Mouse (Mus musculus): ENCODE results near the gene Pptc7.

Pptc7 gene

DNA sequence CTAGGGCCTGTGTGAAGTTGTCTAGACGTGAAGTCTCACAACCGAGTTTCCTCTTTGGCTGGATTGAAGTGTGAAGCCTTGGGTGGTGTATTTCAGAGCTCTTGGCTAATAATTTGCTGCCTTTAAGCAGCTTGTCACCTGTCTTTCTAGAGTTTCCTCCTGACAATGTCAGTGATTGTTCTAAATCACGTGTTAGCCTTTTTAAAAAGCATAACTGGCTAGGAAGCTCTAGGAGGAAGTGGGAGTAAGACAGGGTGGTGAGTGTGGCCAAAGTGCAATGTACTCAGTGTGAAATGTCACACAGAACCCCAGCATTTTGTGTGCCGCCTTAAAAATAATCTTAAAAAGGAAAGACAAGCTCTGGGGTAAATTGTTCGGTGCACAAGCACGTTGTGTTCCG is 59.6 kb downstream of the Pptc7 start:
- Histone ChIP-seq H3K4me1 (replicated peaks; ENCODE audit: low read depth, low read length) (peaks cover 20% of the 10 kb centered on the region), H3K4me3 (replicated peaks; ENCODE audit: low read length) (no peak overlapping the region), H3K36me3 (ENCODE audit: insufficient read depth, low read length) (peaks cover 46% of the 10 kb centered on the region), H3K27me3 (ENCODE audit: insufficient read depth, low read length) (no peaks in the 10 kb centered on the region), H3K9me3 (ENCODE audit: low read length) (no peaks in the 10 kb centered on the region)
- TF ChIP-seq NANOG (IDR thresholded peaks at IDR 0.05; ENCODE audit: borderline replicate concordance, low read length) = no peak

DNA sequence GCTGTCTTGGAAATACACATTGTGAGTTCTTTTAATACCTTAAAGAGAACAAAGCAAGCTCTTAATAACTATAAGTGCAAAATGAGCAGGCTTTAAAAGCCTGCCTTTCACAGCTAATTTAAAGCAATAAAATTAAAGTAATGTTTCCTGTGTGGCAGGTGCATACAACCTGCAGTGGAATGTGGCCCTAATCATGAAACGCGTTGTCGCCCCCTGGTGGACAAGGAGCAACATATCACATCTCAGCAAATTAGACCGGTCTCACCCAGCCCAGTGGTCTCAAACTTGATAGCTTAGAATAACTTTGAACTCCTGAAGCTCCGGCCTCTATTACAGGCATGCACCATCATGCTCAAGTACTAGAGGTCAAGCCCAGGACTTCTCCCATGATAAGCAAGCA is 60.1 kb downstream of the Pptc7 start:
- Histone ChIP-seq H3K36me3 (ENCODE audit: insufficient read depth, low read length) (peaks cover 42% of the 10 kb centered on the region), H3K27me3 (ENCODE audit: insufficient read depth, low read length) (no peaks in the 10 kb centered on the region), H3K4me1 (replicated peaks; ENCODE audit: low read depth, low read length) (peaks cover 20% of the 10 kb centered on the region), H3K9me3 (ENCODE audit: low read length) (no peaks in the 10 kb centered on the region), H3K4me3 (replicated peaks; ENCODE audit: low read length) (no peak overlapping the region)
- TF ChIP-seq POU5F1 (IDR thresholded peaks at IDR 0.05; ENCODE audit: borderline replicate concordance, low read length) (no peak), CTCF (conservative IDR thresholded peaks at IDR 0.05; ENCODE audit: low read length) (peak; percentile 78), NANOG (IDR thresholded peaks at IDR 0.05; ENCODE audit: borderline replicate concordance, low read length) (no peak)

DNA sequence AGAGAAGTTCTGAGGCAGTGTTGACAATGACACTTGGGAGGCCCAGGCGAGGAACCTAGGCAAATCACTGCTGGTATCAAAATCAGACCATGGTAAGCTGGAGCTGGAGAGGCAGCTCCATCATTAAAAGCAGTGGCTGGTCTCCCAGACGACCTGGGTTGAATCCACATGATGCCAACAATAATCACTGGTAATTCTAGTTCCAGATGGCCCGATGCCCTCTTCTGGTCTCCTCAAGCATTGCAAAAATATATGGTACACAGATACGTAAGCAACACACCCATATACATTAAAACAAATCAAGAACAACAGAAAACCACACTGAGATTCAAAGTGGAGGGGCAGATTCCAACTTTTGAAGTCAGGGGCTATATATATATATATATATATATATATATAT is 61.6 kb downstream of the Pptc7 start:
- H3K36me3 ChIP-seq (ENCODE audit: insufficient read depth, low read length) = peaks cover 35% of the 10 kb centered on the region
- H3K27me3 ChIP-seq (ENCODE audit: insufficient read depth, low read length) = no peaks in the 10 kb centered on the region
- TF ChIP-seq NANOG (IDR thresholded peaks at IDR 0.05; ENCODE audit: borderline replicate concordance, low read length) (no peak), CTCF (conservative IDR thresholded peaks at IDR 0.05; ENCODE audit: low read length) (0 out of 2 replicates have a peak, but pooled peaks have one; percentile 7)
- H3K4me3 ChIP-seq (replicated peaks; ENCODE audit: low read length) = no peak overlapping the region
- H3K9me3 ChIP-seq (ENCODE audit: low read length) = no peaks in the 10 kb centered on the region
- H3K4me1 ChIP-seq (replicated peaks; ENCODE audit: low read depth, low read length) = peaks cover 27% of the 10 kb centered on the region

DNA sequence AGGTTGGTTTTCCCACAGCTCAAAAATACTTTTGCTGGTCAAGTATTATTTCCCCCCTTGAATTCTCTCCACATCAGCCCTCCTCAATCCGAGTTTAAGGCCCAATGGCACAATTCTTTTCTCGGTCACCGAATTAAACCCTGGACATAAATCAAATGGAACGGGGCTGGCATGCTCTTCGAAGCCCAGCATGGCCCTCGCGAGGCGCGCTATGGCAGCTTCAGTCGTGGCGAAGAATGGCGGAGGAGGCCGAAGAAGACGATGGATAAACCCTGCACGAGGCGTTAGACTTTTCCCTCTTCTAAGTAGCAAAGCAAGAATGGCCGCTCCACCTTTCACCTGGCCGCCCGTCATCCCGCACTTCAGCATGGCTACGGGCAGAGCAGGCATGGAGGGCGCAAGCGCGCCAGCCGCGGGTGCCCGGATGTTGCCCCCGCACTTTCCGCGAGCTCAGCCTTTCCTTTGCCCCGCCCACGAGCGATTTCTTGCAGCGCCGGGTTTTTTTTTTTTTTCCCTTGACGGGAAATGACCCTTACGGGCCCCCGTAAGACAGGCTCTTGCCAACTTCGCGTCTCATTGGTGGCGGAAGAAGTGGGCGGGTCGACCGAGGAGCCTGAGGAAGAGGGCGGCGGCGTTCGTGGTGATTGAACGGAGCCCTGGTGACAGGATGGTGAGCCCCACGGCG is 69.8 kb downstream of the Pptc7 start, which contains the start of the genes Rad9b and Vps29:
TSS of gene Rad9b (minus strand) at position 427 of the 685 bp plus-strand sequence.
TSS of gene Vps29 (plus strand) at position 563 of the 685 bp plus-strand sequence.
- peak within 1 kb of the TSS; percentile 99 for H3K4me3 ChIP-seq (replicated peaks; ENCODE audit: low read length)
- no peak for TF ChIP-seq CTCF (conservative IDR thresholded peaks at IDR 0.05; ENCODE audit: low read length)
- TF ChIP-seq POU5F1 (IDR thresholded peaks at IDR 0.05; ENCODE audit: borderline replicate concordance, low read length) = no peak
- no peak for TF ChIP-seq NANOG (IDR thresholded peaks at IDR 0.05; ENCODE audit: borderline replicate concordance, low read length)
- H3K27me3 ChIP-seq (ENCODE audit: insufficient read depth, low read length) = no peaks in the 10 kb centered on the region

DNA sequence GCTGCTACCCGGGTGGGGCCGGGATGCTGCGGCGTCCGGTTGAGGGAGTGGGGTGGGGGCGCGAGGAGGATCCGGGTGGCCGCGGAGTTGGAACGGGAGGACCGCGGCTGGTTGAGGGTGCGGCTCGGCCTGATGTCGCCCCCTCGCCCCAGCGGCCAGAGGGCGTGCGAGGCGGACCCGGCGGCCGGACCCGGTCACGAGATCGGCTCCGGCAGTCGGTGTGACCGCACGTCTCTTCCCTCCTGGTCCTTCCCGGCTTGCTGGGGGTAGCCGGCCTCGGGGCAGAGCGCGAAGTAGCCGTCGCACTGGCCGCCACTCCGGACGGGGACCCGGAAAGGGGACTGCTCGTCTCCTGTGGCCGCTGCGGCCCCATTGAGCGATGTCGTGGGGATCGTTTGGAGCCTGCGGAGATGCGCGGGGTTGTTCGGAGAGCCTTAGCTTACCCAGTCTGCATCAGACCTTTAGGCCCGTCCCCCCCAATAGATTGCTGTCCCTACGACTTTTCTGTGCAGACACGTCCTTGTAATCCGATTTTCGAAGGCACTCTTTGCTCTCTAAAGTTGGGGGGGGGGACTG is 70.4 kb downstream of the Pptc7 start:
- Histone ChIP-seq H3K9me3 (ENCODE audit: low read length) (no peaks in the 10 kb centered on the region), H3K27me3 (ENCODE audit: insufficient read depth, low read length) (no peaks in the 10 kb centered on the region), H3K36me3 (ENCODE audit: insufficient read depth, low read length) (peaks cover 36% of the 10 kb centered on the region), H3K4me3 (replicated peaks; ENCODE audit: low read length) (peak overlapping the region; percentile 99), H3K4me1 (replicated peaks; ENCODE audit: low read depth, low read length) (peaks cover 25% of the 10 kb centered on the region)
- TF ChIP-seq NANOG (IDR thresholded peaks at IDR 0.05; ENCODE audit: borderline replicate concordance, low read length) (no peak), POU5F1 (IDR thresholded peaks at IDR 0.05; ENCODE audit: borderline replicate concordance, low read length) (no peak), CTCF (conservative IDR thresholded peaks at IDR 0.05; ENCODE audit: low read length) (no peak)

More for the DNA sequence above, 69.8 kb downstream of the Pptc7 start, which contains the start of the genes Rad9b and Vps29:
- H3K4me1 ChIP-seq (replicated peaks; ENCODE audit: low read depth, low read length) = peaks cover 28% of the 10 kb centered on the region
- peaks cover 36% of the 10 kb centered on the region for H3K36me3 ChIP-seq (ENCODE audit: insufficient read depth, low read length)
- no peaks in the 10 kb centered on the region for H3K9me3 ChIP-seq (ENCODE audit: low read length)

DNA sequence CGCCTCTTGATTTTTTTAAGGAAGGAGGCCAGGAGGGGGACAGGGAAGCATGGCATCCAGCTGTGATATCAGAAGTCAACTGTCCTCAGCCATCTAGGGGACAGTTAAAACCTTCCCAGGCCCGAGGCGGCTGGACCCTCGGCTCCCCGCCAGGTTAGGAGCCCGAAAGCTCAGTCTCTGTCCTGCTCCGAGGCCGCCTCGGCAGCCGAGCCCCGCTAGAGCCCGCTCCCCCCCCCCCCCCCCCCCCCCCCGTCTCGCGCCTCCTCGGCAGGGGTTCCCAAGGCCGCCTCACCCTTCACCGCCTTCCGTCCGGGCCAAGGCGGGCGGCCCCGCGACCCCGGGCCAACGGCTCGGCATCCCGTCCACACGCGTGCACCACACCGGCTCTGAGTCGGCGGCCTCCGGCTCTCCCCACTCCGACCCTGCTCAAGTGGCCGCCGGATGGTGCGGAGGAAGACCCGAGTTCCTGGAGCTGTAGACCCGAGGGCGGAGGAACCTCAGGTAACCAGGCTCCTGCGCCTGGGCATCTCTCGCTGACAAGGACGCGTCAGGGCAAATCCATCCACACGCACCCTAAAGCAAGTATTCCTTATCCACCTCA is 87.5 kb downstream of the Pptc7 start, which contains the start of gene Gpn3:
TSS of gene Gpn3 (plus strand) at position 286 of the 601 bp plus-strand sequence.
- peaks cover 26% of the 10 kb centered on the region for H3K4me1 ChIP-seq (replicated peaks; ENCODE audit: low read depth, low read length)
- H3K4me3 ChIP-seq (replicated peaks; ENCODE audit: low read length) = peak within 1 kb of the TSS; percentile 97
- TF ChIP-seq POU5F1 (IDR thresholded peaks at IDR 0.05; ENCODE audit: borderline replicate concordance, low read length) (no peak), CTCF (conservative IDR thresholded peaks at IDR 0.05; ENCODE audit: low read length) (no peak), NANOG (IDR thresholded peaks at IDR 0.05; ENCODE audit: borderline replicate concordance, low read length) (no peak)
- no peaks in the 10 kb centered on the region for H3K27me3 ChIP-seq (ENCODE audit: insufficient read depth, low read length)
- H3K36me3 ChIP-seq (ENCODE audit: insufficient read depth, low read length) = peaks cover 66% of the 10 kb centered on the region
- H3K9me3 ChIP-seq (ENCODE audit: low read length) = no peaks in the 10 kb centered on the region

DNA sequence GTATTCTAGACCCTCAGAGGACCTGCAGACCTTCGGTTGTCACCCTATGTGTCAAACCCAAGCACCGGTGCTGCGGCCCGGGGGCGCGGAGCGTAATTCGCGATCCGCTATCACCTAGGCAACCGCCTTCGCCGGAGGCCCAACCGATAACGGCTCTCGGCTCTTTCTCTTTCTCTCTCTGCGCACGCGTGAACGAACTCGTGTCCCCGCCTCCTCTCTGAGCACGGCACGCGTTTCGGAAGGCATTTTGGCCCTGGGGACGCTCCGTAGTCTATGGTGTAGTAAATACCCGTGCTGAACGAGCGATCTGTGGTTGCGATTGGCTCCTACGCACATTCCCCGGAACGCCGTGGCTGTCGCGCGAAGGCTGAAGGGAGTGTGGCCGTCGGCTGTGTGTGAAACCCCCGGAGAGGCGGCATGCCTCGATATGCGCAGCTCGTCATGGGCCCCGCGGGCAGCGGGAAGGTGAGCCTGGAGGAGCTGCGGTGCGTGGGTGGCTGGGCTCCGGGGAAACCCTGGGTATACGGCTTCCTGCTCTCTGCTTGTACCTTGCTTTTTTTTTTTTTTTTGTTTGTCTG is 88.1 kb downstream of the Pptc7 start, which contains the start of gene Fam216a:
TSS of gene Fam216a (minus strand) at position 173 of the 578 bp plus-strand sequence.
- TF ChIP-seq POU5F1 (IDR thresholded peaks at IDR 0.05; ENCODE audit: borderline replicate concordance, low read length) (no peak), NANOG (IDR thresholded peaks at IDR 0.05; ENCODE audit: borderline replicate concordance, low read length) (no peak), CTCF (conservative IDR thresholded peaks at IDR 0.05; ENCODE audit: low read length) (no peak)

DNA sequence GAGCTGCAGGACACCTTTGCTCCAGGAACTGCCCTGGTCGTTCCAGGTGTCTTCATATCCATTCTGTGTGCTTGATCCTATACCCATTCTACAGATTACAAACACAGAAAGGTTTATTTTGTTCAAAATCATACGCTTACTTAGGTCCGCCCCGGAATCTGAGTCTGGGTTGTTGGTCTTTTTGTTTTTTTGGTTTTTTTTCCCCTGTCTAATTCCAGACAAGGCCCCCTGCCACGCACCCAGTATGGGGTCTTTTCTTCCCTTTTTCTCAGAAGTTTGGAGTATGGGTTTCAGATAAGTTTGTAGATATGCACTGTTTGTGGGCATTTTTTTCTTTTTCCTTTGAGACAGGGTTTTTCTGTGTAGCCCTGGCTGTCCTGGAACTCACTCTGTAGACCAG is 88.7 kb downstream of the Pptc7 start:
- Histone ChIP-seq H3K27me3 (ENCODE audit: insufficient read depth, low read length) (no peaks in the 10 kb centered on the region), H3K36me3 (ENCODE audit: insufficient read depth, low read length) (peaks cover 60% of the 10 kb centered on the region), H3K4me1 (replicated peaks; ENCODE audit: low read depth, low read length) (peaks cover 36% of the 10 kb centered on the region), H3K9me3 (ENCODE audit: low read length) (no peaks in the 10 kb centered on the region), H3K4me3 (replicated peaks; ENCODE audit: low read length) (peak overlapping the region; percentile 97)
- TF ChIP-seq POU5F1 (IDR thresholded peaks at IDR 0.05; ENCODE audit: borderline replicate concordance, low read length) (no peak), NANOG (IDR thresholded peaks at IDR 0.05; ENCODE audit: borderline replicate concordance, low read length) (no peak), CTCF (conservative IDR thresholded peaks at IDR 0.05; ENCODE audit: low read length) (no peak)

More for the DNA sequence above, 88.1 kb downstream of the Pptc7 start, which contains the start of gene Fam216a:
- peaks cover 32% of the 10 kb centered on the region for H3K4me1 ChIP-seq (replicated peaks; ENCODE audit: low read depth, low read length)
- no peaks in the 10 kb centered on the region for H3K9me3 ChIP-seq (ENCODE audit: low read length)
- peaks cover 66% of the 10 kb centered on the region for H3K36me3 ChIP-seq (ENCODE audit: insufficient read depth, low read length)
- no peaks in the 10 kb centered on the region for H3K27me3 ChIP-seq (ENCODE audit: insufficient read depth, low read length)
- H3K4me3 ChIP-seq (replicated peaks; ENCODE audit: low read length) = peak within 1 kb of the TSS; percentile 97
